Mouse (Mus musculus) cerebellum, postnatal 14 days (tissue): ENCODE results near the gene Nipsnap3b.
A peak's percentile ranks its signal among the peaks of the same experiment; 100 is the strongest.

Experiments
- DNase-seq, 2 experiments: peaks; one replicate each; pipeline ENCODE4 v3.0.0; 2021; ENCODE audit warnings: mixed read lengths in 2 of 2

The Nipsnap3b gene

GRCm38 (mm10) chr4:53011732-53012361 is at the start of gene Nipsnap3b:
Gene Nipsnap3b (plus strand): TSS chr4:53011880.
- DNase-seq = peak; percentile 98 to 99

- DNase-seq = no peak
These were observed 47.4 kb upstream of the Nipsnap3b start, which contains the start of gene Olfr270 for GRCm38 (mm10) chr4:52964247-52964646. Gene Olfr270 (plus strand): TSS chr4:52964547.

- peak; percentile 28 to 33 for DNase-seq
These were observed 26.5 kb upstream of the Nipsnap3b start for GRCm38 (mm10) chr4:52985216-52985615.

GRCm38 (mm10) chr4:52986266-52986665 is 25.4 kb upstream of the Nipsnap3b start:
- peak; percentile 60 to 63 for DNase-seq

- peak in 1 of 2 experiments; percentile 10 for DNase-seq
These were observed 22.4 kb upstream of the Nipsnap3b start, which contains the start of gene Nipsnap3a for GRCm38 (mm10) chr4:52989248-52989647. Gene Nipsnap3a (plus strand): TSS chr4:52989272.

- DNase-seq = peak; percentile 70 to 83
These were observed 12.2 kb upstream of the Nipsnap3b start for GRCm38 (mm10) chr4:52999449-52999848.

- no peak for DNase-seq
These were observed 11.5 kb upstream of the Nipsnap3b start for GRCm38 (mm10) chr4:53000154-53000553.

GRCm38 (mm10) chr4:53009183-53009582 is 2.5 kb upstream of the Nipsnap3b start:
- DNase-seq = no peak

- DNase-seq = no peak
These were observed 1.8 kb upstream of the Nipsnap3b start for GRCm38 (mm10) chr4:53009871-53010270.

- DNase-seq = no peak
These were observed 2.7 kb downstream of the Nipsnap3b start for GRCm38 (mm10) chr4:53014421-53014820.

- no peak for DNase-seq
These were observed 3.3 kb downstream of the Nipsnap3b start for GRCm38 (mm10) chr4:53015024-53015423.

- no peak for DNase-seq
These were observed 6.7 kb downstream of the Nipsnap3b start for GRCm38 (mm10) chr4:53018392-53018791.

- DNase-seq = no peak
These were observed 11.7 kb downstream of the Nipsnap3b start for GRCm38 (mm10) chr4:53023189-53023925.

- no peak for DNase-seq
These were observed 12.7 kb downstream of the Nipsnap3b start for GRCm38 (mm10) chr4:53024397-53024796.

- DNase-seq = no peak
These were observed 16.1 kb downstream of the Nipsnap3b start for GRCm38 (mm10) chr4:53027811-53028210.

GRCm38 (mm10) chr4:53030326-53030948 is 18.8 kb downstream of the Nipsnap3b start:
- peak; percentile 25 to 29 for DNase-seq

GRCm38 (mm10) chr4:53043819-53044218 is 32.1 kb downstream of the Nipsnap3b start:
- DNase-seq = peak; percentile 78 to 80

- DNase-seq = no peak
These were observed 34.1 kb downstream of the Nipsnap3b start for GRCm38 (mm10) chr4:53045807-53046206.

GRCm38 (mm10) chr4:53046238-53047022 is 34.8 kb downstream of the Nipsnap3b start:
- DNase-seq = no peak

GRCm38 (mm10) chr4:53062301-53063008 is 50.8 kb downstream of the Nipsnap3b start:
- peak; percentile 50 to 54 for DNase-seq
